Mouse (Mus musculus) liver, embryonic 14.5 days (tissue): ENCODE data around the gene Gdpd5.

Experiments used
- CTCF ChIP-seq: IDR thresholded peaks from 2 replicates; pipeline ENCODE4 v1.5.1; 2016; ENCODE audit warnings: antibody characterized with exemption, low read depth, control low read depth
- EP300 ChIP-seq: IDR thresholded peaks from 2 replicates; pipeline ENCODE4 v1.6.1; 2016; ENCODE audit warnings: antibody characterized with exemption, low read depth

GRCm38 (mm10) chr7:99343577-99343976 is 37.6 kb upstream of the Gdpd5 start:
- TF ChIP-seq CTCF: no peak
- TF ChIP-seq EP300: no peak
